Mouse (Mus musculus) kidney, postnatal 10 days (tissue): ENCODE data around the gene Gm14399.
"Not testable (repeated sequence)": the region's sequence is repeated elsewhere in the genome, so short reads cannot be mapped to it uniquely, and the experiment has no call there.

Experiments used
- DNase-seq: peaks from one replicate; pipeline ENCODE4 v3.0.0; 2021; ENCODE audit warnings: mixed read lengths

Gm14399 gene

DNA sequence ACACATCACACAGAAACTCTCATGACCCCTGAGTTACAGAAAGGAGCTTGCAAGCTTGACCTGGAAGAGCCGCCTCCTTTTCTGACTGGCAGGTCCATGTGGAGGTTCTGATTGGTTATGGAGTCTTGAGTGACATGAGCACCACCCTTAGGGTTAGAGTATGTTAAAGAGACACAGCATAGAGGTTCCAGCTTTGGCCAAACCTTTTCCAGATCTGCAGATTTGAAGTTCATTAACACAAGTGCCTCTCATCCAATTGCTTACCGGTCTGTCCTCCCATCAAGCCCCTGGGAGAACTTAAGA is at the start of gene Gm14399:
Gene Gm14399, minus strand, starts transcription at position 20 of the 303 bp plus-strand sequence.
- DNase-seq: not testable (repeated sequence)

- not testable (repeated sequence) for DNase-seq
Observed at GRCm38 (mm10) chr2:175179008-175179407, 37.2 kb upstream of the Gm14399 start.

DNA sequence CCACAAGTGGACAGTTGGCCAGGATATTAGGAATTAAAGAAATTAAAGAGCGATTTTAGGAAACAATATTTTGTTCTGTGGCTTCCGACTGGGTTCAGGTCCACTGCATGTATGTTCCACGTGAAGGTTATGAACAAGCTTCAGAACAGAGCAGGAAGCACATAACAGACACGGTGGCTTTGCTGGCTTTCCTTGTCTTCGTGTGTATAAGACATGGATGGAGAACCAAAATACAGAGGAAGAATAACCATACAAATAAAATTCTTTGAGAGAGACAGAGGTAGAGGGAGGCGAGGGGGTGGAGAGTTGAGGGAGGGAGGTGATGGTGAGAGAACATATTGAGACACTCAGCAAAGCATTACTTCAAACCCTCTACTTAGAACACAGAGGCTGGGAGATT is 34.5 kb upstream of the Gm14399 start:
- DNase-seq: no peak

DNA sequence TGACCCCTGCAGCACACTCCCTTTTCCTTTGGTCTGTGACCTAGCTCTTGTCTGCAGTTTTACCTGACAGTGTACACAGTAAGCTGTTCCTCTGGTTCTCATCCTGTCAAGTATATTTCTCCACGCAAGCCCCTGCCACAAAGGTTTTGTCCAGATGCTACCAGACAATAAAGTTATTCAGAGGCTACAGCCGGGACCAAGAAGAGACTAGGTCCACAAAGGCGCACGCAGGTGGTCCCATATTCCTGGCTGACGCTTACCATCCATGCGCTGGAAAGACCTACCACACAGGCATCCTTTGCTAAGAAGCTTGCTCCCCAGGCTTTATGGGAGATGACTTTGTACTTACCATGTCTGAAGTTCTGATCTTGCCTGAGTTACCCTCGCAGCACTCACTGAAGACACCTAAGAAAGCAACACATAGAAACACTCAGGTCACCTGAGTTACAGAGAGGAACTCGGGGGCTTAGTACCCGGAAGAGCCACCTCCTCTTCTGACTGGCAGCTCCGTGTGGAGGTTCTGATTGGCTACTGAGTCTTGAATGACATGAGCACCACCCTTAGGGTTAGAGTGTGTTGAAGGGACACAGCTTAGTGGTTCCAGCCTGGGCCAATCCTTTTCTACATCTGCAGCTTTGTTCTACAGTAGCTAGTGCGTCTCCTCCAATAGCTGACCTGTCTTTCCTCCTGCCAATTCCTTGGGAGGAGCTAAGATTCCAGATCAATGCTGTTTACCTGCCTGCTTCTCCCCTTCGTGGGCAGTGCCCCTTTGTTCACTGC is 33.8 kb upstream of the Gm14399 start, which contains the start of gene Gm14443:
Gene Gm14443, minus strand, starts transcription at position 471 of the 780 bp plus-strand sequence.
- not testable (repeated sequence) for DNase-seq

GRCm38 (mm10) chr2:175174058-175174457 is 32.2 kb upstream of the Gm14399 start:
- DNase-seq: not testable (repeated sequence)

GRCm38 (mm10) chr2:175172906-175173595 is 31.2 kb upstream of the Gm14399 start:
- not testable (repeated sequence) for DNase-seq

DNA sequence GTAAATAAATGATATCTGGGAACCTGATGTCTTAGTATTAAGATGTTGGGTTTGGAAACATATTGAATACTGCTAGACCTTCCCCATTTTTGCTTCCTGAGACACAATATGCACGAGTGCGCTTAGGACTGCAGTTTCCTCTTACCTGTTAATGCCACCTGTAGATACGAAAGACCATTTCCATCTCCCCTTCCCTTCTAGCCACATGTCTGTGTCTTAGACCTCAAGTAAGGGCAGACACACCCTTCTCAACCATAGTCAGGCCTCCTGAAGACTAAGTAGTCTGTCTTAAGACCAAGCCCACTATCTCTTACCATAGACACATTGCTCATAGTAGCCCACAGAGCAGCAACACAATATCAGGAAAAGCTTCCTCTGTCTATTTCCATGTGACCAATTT is 30.3 kb upstream of the Gm14399 start:
- DNase-seq: no peak

DNA sequence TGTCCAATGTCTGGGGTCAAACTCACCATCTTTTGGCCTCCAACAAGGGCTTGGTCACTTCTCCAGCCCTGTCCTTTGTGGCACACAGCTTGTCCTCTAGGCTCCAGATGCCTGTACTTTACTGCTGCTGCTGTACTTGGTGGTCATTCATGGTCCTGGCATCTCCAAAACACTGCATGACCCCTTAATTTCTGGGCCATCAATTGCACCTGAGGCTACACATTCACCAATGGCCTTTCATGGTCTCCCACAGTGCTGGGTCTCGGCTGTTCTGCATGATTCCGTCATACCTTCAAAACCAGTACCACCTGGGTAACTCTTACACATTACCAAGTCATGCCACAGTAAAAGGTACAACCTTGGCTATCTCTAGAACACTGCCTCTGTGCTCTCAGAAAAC is 25.1 kb upstream of the Gm14399 start:
- not testable (repeated sequence) for DNase-seq

DNA sequence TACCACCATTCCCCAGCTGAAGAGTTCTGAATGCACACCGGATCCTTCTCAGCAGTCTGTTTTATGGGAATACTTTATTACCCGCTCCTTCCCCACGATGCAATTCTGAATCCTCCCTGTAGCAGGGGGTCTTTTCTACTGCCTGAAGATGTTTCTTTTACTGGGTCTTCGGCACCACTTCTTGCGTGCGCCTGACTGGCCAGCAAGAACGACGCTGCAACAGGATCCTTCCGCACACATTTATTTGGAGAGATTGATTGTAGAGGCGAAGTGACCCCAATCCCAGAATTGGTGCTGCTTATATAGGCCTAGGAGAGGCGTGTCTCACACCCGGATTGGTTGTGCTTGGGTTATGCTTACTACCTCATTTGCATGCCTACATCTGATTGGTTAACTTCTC is 23.3 kb upstream of the Gm14399 start:
- not testable (repeated sequence) for DNase-seq

GRCm38 (mm10) chr2:175161438-175161837 is 19.6 kb upstream of the Gm14399 start:
- not testable (repeated sequence) for DNase-seq

GRCm38 (mm10) chr2:175158642-175159041 is 16.8 kb upstream of the Gm14399 start:
- DNase-seq: no peak

DNA sequence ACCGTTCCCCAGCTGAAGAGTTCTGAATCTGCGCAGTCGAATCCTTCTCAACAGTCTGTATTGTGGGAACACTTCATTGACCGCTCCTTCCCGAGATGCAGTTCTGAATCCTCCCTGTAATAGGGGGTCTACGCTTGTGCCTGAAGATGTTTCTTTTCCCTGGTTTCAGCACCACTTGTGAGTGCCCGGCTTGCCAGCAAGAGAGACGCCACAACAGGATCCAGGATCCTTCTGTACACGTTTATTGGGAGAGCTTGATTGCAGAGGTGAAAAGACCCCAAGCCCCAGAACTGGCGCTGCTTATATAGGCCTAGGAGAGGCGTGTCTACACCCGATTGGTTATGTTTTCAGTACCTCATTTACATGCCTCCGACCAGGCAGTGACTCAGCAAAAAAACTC is 14.9 kb upstream of the Gm14399 start:
- DNase-seq: no peak

- peak; percentile 24 for DNase-seq
Observed at GRCm38 (mm10) chr2:175141118-175141992, 457 bp downstream of the Gm14399 start.

GRCm38 (mm10) chr2:175140624-175141023 is 1.2 kb downstream of the Gm14399 start:
- not testable (repeated sequence) for DNase-seq
